Mouse (Mus musculus): ENCODE measurements at regions not wholly inside any gene's neighbourhood (a gene's known extent, or its start where the extent isn't known, plus 50 kb on each side); places are given as distances from the start of the nearest gene placed in this dataset.

DNA sequence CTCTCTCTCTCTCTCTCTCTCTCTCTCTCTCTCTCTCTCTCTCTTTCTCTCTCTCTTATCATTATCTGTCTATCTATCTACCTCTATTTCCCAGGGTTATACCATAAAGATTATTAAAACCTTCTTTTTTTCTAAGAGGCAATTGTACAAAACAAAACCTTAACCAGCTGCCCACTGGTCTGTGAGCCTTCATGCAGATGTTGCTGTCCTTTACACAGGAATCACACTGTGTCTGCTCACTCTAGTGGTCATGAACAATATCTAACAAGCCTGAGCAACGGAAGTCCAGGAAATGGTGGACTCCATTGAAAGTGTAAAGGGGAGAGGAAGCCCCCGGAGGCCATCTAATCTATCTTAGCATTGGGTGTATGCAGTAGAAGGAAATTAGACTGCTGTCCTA is 156.9 kb upstream of the Sox11 start:
- no peak for DNase-seq (ENCODE audit: low spot score in 2 of 2)

DNA sequence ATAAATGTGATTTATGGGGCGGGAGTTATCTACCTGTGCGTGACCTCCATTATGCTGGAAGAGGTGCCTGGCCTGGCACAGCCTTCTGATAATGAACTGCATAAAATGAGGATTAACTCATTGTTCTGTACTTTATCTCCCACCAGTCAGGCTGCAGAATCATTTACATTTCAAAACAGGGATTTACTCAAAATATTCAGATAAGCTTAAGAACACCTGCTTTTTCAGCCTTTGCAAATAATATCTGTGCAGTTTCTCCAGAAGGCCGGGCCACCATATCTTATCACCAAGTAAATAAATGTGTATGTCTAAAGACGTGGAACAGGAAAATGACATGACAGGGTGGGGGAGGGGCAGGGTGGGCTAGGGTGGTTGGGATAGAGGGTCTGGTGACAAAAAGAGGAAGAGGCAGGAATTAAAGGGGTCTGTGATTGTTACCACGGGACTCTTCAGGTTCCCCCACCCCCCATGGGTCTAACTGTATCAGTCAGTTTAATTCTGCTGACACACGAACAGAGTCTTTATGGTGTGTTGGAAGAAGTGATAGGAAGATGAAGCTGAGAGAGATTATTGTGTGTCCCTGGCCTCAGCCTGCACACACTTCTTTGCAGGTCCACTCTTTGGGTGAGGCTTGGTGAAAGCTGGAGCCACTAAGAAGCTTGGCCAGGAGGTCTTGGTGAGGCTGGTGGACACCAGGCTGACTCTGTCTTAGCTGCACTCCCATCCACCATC is 154.6 kb upstream of the Sox11 start:
- DNase-seq (ENCODE audit: low spot score in 2 of 2) = no peak

DNA sequence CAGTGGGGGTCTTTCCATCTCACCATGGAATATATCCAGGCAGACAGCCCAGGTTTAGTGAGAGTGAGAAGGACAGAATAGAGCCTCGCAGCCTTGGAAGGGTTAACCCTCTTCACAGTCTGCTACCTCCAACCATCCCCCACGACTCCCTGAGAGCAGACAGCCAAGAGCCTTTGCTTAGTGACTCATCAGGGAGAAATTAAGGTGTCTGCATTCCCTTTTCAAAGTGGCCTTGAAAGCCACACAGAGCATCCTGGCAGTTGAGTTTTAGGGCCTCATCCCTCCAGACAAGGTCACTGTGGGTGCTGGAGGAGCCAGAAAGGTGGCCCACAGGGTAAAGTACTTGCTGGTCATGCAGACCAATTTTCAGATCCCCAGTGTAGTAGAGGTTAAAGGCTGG is 149.9 kb upstream of the Sox11 start:
- no peak for DNase-seq (ENCODE audit: low spot score in 2 of 2)

DNA sequence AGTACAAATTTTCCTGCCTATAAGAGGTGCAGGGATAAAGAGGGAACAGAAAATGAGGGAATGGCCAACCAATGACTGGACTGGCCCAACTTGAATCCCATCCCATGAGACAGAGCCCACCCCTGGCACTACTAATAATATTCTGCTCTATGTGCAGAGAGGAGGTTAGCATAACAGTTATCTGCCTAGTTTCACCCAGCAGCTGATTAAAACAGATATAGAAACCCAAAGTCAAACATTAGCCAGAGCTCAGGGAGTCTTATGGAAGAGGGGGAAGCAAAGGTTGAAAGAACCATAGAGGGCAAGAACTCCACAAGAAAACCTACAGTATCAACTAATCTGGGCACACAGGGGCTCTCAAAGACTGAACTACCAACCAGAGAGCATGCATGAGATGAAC is 138.9 kb upstream of the Sox11 start:
- DNase-seq (ENCODE audit: low spot score in 2 of 2) = no peak

DNA sequence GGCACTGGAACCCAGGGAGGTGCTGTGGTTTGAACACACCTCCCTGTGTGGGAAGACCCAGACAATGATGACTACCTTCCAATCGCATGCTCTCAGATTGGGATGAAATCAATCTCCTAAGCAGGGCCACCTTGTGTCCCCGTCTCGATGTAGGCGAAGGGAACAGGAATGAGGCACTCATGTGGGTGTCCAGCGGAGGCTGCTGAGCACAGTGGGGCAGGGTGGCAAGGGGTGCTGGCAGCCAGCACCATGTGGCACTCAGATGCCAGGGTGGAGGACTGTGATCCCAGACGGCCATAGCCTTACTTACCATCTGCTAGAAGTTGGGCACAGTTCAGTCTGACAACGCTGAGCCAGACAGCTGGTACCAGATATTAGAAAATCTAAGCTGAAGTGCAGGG is 137.2 kb upstream of the Sox11 start:
- no peak for DNase-seq (ENCODE audit: low spot score in 2 of 2)

DNA sequence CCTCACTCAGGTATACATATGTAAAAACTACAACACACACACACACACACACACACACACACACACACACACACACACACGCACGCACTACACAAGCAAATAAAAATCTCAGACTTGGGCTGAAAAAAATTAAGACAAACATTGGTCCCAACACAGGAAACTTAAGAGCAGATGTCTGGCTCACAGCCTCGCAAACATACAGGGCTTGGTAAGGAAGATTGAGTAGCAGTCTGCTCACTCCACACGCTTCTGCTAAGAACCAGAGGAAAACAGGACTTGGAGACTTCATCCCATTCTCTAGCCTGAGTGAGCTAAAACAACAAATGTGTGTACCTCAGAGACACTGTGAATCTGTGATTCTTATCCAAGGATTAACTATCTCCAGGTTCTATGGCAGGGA is 132.3 kb upstream of the Sox11 start:
- DNase-seq (ENCODE audit: low spot score in 2 of 2) = no peak

DNA sequence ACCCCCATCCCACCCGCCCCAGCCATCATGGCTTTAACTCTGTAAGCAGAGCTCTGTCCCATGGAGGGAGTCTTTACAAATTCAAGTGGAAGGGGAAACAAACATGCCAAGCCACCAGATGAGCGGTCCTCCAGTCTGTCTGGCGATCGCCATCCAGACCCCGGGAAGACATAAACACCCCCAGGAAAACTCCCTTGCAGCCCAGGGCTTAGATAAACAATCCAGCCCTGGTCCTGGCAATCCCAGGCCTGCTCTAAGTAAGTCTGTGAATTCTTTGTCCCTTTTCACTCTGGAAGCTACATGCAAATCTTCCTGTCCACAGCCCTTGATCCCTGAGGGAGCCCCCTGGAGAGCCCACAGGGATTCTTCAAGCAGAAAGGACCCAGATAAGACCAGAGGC is 129.2 kb upstream of the Sox11 start:
- DNase-seq (ENCODE audit: low spot score in 2 of 2) = no peak

DNA sequence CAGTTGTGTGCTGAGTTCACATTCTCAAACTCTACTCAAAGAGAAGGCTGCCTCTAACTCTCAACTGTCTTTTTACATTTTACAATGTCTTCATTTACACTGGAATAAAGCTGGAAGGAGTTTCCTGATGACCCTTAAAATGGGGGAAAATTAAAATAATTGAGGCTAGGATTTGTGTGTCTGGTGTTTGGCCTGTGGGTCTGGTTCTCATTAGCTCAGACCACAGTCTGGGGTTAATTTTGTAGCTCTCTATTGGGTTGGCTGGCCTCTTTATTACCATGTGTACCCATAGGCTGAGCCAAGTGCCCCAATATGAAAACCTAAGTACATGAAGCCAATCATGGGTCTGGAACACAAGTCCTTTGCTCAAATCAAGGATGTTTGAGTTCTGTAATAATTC is 128.0 kb upstream of the Sox11 start:
- DNase-seq (ENCODE audit: low spot score in 2 of 2) = no peak

DNA sequence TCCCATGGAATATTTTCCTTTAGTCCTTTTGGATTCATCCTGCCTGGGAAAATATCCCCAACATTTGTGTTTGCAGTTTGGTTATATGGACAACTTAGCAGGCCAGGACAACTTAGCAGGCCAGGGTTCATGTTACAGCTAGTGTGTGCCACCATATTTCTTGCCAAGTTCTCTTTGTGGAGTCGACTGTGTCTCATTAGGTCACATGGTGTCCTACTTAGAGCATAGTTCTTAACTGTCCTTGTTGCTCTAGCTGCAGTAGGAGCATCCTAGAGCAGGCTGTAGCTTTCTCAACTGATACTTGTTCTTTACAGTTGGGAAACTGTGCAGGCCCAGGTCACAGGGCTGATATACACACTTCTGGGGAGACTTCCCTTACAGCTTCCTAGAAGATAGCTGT is 126.4 kb upstream of the Sox11 start:
- no peak for DNase-seq (ENCODE audit: low spot score in 2 of 2)

DNA sequence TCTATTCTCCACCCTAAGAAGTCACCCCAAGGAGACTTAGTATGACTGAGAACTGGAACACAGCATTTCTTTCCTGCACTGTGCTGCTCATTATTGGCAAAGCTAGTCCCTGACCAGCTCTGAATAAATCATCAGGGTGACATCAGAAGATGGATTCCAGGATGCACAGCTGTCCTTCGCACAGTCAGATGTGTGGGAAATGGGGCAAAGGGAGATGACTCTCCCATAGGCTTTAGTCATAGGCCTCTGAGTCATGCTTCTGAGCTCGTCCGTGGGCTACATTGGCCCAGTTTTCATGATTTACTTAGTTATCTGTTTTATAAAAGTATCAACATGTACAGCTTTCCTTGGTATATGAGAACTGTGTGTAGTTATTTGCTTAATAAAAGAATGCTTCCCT is 125.8 kb upstream of the Sox11 start:
- peak in 1 of 2 experiments; percentile 4 for DNase-seq (ENCODE audit: low spot score in 2 of 2)

DNA sequence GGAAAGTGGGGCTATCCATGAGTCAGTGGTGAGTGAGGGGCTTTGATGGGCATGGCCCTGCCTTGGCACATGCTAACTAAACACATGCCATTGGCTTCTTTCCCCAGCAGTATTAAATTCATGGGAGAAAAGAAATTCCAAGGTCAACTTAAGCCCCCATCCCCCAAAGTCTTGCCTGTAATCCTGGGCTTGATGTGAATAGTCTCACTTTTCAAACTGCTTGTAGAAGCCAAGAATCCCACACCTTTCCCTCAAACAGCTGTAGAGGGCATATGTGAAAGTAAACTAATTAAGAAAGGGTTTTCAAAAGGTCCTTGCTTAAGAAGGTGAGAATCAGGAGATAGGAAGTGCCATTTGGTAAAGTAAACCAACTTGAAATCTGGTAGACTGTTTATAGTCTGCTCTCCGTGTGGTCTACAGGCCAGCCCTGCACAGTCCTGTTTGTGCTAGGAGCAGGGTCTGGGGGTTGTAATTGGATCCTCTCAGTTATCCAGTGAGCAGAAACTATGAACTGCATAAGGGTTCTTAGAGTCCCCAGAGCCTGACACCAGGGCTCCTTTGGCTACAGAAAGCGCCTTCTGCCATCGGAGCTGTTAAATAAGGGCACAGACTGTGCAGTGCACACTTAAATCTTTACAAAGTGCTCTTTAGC is 123.3 kb upstream of the Sox11 start:
- no peak for DNase-seq (ENCODE audit: low spot score in 2 of 2)

DNA sequence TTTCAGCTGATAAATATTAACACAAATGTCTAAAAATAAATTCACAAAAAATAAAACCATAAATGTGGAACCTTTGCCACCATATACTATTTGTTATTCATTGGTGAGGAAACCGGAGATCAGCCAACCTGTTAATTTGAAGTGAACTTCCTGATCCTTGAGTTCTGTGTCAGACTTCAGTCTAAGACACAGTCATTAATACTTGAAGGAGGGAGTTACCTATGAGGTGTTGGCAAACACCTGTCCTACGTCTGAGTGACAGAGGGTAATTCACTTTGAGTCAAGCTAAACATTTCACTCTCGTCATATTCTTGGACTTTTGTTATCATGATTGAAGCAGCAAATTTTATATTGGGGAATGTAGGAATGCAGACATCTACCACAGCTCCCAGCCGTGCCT is 116.3 kb upstream of the Sox11 start:
- DNase-seq (ENCODE audit: low spot score in 2 of 2) = no peak

DNA sequence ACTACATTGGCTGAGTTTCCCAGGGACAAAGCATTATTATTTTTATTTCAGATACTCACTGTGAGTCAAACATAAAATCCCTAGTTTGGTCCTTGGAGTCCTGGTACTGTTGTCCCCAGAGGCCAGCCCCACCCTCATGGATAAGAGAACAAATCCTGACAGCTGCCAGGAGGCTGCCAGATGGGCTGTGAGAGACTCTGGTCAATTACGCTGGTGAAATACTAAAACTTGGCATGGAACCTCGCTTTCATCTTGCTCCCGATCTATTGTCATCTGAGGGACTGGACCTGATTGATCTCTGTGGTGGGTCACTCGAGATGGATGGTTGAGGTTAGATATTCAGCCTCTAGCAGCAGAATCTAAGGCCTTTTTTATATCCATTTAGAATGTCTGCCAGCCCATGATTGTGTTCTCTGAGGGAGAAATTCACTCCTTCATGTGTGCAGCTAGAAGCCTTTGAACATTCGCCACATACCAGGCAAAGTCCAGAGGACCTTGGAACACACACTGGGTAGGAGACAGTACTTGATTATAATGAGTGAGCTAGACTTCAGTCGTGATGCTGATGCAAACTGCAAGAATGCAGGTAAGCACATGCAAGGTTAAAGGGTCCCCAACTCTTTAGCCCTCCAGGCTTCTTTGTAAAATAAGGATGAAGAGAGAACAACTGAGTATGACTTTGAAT is 95.4 kb upstream of the Sox11 start:
- DNase-seq (ENCODE audit: low spot score in 2 of 2) = no peak

DNA sequence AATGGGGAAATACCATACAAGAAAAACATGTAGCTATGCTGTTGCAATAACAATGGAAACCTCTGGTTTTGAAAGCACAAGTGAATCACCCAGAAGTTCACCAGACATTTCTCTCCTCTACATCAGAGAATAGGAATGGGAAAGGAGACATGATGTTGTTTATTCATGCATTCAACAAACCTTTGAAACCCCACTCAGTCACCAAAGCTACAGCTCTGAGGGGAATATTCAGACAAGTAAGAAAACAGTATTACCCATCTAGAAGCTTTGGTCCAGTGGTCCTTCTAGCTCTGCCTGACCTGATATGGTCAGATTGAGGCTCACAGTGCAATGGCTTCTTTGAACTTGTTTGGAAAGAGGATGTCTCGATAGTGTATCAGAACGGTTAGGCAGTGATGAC is 89.0 kb upstream of the Sox11 start:
- no peak for DNase-seq (ENCODE audit: low spot score in 2 of 2)

DNA sequence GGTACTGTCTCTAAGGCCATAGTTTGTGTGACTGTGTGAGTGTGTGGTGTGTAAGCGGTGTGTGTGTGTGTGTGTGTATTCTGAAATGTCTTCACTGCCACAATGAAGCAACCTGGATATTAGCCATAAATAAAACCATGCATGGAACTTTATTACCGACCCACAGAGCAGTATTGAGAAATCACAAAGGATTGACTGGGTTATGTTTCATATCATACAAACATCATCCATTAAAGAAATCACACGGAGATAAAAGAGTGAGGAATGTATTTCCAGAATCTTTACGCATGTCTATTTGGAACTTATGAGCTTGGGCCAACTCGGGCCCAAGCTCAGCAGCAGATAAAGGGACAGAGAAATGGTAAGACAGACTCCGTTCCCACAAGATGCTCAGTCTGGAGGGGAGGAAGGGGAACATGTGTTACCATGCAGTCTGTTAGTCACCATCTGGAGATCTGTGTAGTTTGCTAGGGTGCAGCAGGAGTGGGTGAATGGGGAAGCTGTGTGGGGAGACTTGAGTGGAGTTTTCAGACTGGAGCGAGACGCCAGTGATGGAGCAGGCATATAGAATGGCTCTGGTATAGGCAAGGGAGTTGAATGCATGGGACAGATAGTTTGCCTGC is 75.1 kb upstream of the Sox11 start:
- no peak for DNase-seq (ENCODE audit: low spot score in 2 of 2)

DNA sequence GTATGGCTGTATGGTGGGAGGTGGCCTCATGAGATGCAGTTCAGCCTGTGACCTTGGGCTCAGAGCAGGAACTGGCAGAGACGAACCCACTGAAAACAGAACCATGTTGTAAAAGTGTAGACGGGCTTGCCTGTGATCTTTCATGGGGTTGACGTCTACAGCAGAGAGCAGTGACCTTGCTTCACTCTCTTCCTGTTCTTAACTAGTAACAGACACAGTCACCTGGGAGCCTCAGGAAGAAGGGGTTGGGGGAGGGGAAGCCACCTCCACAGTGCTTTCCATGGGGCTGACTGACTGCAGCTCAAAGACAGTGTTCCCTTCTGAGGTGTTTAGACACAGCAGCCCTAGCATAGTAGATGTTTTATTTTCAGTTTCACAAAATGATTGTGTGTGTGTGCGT is 68.2 kb upstream of the Sox11 start:
- no peak for DNase-seq (ENCODE audit: low spot score in 2 of 2)

DNA sequence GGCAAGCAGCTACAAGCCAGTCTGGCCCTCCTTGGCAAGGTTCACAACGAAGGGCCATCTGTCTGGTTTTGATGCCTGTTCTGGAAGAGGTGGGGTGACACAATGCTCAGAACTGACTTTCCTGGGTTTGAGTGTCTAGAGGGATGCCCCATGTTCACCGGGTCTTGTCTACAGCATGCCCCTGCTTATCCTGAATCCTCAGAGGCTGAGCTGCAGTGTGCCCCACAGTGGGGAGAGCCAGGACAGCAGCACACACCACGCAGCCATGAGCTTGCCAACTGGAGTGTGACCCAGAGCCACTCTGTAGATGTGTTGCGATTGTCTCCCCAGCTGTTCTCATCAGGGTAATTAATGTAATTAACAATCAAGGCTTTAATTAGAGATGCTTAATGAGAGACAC is 66.1 kb upstream of the Sox11 start:
- no peak for DNase-seq (ENCODE audit: low spot score in 2 of 2)

DNA sequence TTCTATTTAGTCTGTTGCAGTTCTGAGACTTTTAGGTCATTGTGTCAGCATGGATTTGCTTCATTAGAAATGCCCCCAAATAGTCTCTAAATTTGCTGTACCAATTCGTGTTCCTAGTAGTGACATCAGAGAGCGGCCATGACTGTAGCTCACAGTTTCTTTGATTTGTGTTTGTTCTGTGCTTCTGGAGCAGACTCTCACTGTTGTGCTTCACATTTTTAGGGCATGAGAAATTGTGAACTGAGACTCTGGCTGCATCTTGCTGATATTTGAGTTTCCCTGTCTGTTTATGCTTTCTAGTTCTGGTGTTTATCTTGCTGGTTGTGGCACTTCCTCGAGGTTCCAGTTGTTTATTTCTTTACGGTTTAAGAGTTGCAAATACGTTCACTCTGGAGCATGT is 57.0 kb upstream of the Sox11 start:
- no peak for DNase-seq (ENCODE audit: low spot score in 2 of 2)

All from heart, adult 9 months (tissue).